ENCODE assay signal across 16 mouse cellular contexts in the genomic region with DNA sequence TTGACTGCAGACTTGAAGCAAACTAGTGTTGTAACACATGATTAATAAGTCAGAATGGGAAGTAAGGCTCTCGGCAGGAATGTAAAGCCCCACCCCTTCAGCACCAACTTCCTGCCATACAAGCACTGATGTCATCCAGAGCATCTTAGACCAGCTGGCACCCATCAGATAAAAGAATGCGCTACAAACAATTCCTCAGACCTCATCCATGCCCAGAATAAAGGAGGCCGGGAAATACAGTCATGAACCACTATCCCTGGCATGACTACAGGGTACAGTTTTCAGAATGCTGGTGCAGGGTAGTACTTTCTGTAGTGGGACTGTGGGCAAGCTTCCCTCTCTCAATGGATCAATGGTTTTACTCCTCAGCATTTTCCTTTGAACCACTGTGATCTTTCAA.
"Had no signal": no experiment of that assay in that cellular context is flagged by ENCODE, and none has a peak within 500 bp of the region (broad histone marks: within the 10 kb centered on the region; RNA-seq: fewer than 3 reads in every experiment).

No protein-coding gene starts in this region.

- H3K27me3 ChIP-seq: limb, embryonic 13.5 days; liver, embryonic 15.5 days; megakaryocyte, embryonic 14.5 days; midbrain, embryonic 12.5 days; neural tube, embryonic 13.5 days had no signal

- H3K9ac ChIP-seq: limb, embryonic 13.5 days; liver, embryonic 15.5 days; midbrain, embryonic 12.5 days; neural tube, embryonic 13.5 days had no signal

- H3K4me2 ChIP-seq: limb, embryonic 13.5 days; liver, embryonic 15.5 days; midbrain, embryonic 12.5 days; neural tube, embryonic 13.5 days had no signal

- H3K27ac ChIP-seq: limb, embryonic 13.5 days; liver, embryonic 15.5 days; macrophage; midbrain, embryonic 12.5 days; neural tube, embryonic 13.5 days had no signal

- ATAC-seq: hindbrain, embryonic 16.5 days; inflammation-experienced regulatory T-cells, adult 6 months; intestine, postnatal 0 days; midbrain, embryonic 16.5 days had no signal

- H3K36me3 ChIP-seq: limb, embryonic 13.5 days; liver, embryonic 15.5 days; midbrain, embryonic 12.5 days; neural tube, embryonic 13.5 days had no signal

- H3K4me3 ChIP-seq: limb, embryonic 13.5 days; liver, embryonic 15.5 days; midbrain, embryonic 12.5 days; neural tube, embryonic 13.5 days had no signal

- DNase-seq: layer of hippocampus, adult 9-11 months; retina, postnatal 1 day; right cerebral cortex, postnatal 4 days; spleen, adult 18-20 months; thymus, adult 18-20 months; thymus, postnatal 14 days had no signal

- H3K4me1 ChIP-seq: limb, embryonic 13.5 days; liver, embryonic 15.5 days; megakaryocyte, embryonic 14.5 days; midbrain, embryonic 12.5 days; neural tube, embryonic 13.5 days had no signal

- H3K9me3 ChIP-seq: limb, embryonic 13.5 days; liver, embryonic 15.5 days; midbrain, embryonic 12.5 days; neural tube, embryonic 13.5 days had no signal
